Mouse (Mus musculus) stomach, postnatal 0 days (tissue): ENCODE measurements at regions not wholly inside any gene's neighbourhood (a gene's known extent, or its start where the extent isn't known, plus 50 kb on each side); places are given as distances from the start of the nearest gene placed in this dataset.

ENCODE experiments used
- CTCF ChIP-seq: IDR thresholded peaks from 2 replicates; pipeline ENCODE4 v1.5.1; 2016; ENCODE audit warnings: antibody characterized with exemption, low read depth, mild to moderate bottlenecking, moderate library complexity
- EP300 ChIP-seq: optimal IDR thresholded peaks from 2 replicates; pipeline ENCODE3; 2016; ENCODE audit warnings: antibody characterized with exemption

DNA sequence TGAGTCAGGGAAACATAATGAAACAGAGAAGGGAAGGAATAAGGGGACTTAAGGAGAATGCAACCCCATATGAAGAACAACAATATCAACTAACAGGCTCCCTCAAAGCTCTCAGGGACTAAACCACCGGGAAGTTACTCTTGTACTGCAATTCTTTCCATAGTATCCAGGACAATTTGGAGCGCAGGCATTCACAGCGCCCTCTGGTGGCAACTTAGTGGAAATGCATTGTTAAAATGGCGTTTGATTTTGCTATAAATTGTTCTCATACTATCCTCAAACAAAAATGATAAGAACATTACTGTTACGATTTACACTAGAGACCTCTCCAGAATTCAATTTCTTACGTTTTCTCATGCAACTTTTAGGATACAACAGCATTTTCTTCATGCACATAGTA, 1126.1 kb downstream of the Pcdh9 start:
- TF ChIP-seq CTCF, result peak; percentile 76
- no peak for TF ChIP-seq EP300
